Mouse (Mus musculus) gastrocnemius, postnatal 10 days (tissue): ENCODE measurements around the gene Chrm3. TPM values are rescaled to one million over a fixed set of nuclear protein-coding genes. Genes with fewer than 3 reads are reported as not detected.
"Not testable (repeated sequence)": the region's sequence is repeated elsewhere in the genome, so short reads cannot be mapped to it uniquely, and the experiment has no call there.

Experiments
- DNase-seq: peaks from one replicate; pipeline ENCODE4 v3.0.0; 2021; ENCODE audit warnings: mixed read lengths
- long read RNA-seq, 2 experiments: library from polyadenylated mRNA; stranded (forward); transcript quantifications; one replicate each; pipeline ENCODE4 v2.0.0; 2021
- total RNA-seq, 2 experiments: library from RNA; stranded (reverse); gene quantifications; 2 replicates each; pipeline ENCODE4 v1.2.3; 2021

Gene Chrm3
- 1 to 10 TPM in 1 of 2 experiments, under 1 TPM in 1; 0.80 to 1.1 TPM for total RNA-seq
- long read RNA-seq, experiment 1, partial matches to known transcripts, result 0 of 1 reads
- long read RNA-seq, experiment 1, other reads (novel, unspliced or antisense), result 1 of 1 reads
- long read RNA-seq, experiment 2, result 0 reads

DNA sequence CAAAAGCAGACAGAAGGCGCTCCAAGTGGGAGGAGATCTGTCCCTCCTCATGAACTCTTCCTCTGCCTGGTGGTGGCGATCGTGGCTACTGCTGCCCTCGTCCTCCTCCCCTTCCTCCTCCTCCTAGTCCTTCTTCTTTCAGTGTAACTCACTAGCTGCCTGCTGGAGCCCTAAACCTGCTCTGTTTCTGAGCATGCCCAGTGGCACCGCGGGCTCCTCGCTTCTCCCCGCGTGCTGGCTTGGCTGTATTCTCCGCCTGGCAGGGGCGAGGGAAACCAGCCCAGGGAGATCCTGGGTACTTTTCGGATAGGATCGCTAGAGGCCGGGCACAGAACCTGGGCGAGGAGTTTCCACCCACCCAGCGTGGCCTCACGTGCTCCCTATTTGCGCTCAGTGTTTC is at the start of gene Chrm3:
TSS of gene Chrm3 (minus strand) at position 71 of the 400 bp plus-strand sequence.
- peak; percentile 32 for DNase-seq

DNA sequence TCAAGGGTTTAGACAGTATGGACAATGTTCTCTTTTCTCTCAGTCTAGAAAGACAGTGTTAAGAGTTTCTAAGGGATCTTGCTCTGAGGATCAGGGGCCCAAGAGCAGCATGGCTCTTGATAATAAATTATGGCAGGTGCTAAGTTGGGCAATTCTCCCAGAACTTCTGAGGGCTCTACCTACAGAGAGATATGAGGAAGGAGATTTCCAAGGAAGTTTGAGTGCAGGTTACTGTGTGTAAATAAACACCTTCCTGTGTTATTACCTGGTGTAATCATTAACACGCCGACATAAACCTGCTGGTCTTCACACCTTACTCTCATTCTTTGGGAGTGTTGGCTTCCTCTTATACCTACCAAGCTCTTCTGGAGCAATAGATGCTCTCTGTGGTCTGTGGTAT is 33.7 kb upstream of the Chrm3 start:
- no peak for DNase-seq

DNA sequence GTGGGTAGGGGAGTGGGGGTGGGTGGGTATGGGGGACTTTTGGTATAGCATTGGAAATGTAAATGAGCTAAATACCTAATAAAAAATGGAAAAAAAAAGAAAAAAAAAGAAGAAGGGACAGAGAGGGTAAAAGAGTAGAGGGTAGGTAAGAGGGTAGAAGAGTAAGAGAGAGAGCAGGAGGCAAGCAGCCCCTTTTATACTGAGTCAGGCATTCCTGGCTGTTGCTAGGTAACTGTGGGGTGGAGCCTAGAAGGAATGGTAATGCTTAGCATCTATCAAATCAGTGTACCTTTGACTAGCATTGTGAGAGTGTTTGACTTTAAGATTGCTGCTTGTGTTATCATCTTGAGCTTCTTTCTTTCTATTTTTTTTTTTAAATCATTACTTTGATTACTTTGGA is 14.8 kb upstream of the Chrm3 start:
- not testable (repeated sequence) for DNase-seq

DNA sequence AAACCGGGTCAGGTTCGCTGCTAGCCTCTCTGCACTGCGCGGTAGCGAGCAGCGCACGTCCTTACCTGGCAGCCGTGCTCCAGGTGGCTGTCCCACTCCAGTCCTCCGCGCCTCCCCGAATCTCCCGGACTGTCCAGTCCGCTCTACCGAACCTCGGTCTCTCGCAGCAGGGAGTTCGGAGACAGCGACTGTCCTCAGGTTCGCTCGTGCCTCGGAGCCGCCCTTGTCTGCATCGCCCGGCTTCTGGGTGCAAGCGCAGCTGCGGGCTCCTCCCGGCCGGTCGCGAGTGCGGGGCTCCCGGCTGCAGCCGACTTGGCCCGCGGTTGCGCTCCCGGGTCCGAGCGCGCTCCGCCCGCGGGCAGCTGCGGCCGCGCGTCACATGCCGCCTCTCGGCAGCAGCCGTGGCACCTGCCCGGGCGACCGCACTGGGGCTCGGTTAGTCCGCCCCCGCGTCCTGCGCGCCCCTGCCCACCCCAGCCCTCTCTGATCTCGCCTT is 400 bp downstream of the Chrm3 start:
- DNase-seq, result peak; percentile 18

DNA sequence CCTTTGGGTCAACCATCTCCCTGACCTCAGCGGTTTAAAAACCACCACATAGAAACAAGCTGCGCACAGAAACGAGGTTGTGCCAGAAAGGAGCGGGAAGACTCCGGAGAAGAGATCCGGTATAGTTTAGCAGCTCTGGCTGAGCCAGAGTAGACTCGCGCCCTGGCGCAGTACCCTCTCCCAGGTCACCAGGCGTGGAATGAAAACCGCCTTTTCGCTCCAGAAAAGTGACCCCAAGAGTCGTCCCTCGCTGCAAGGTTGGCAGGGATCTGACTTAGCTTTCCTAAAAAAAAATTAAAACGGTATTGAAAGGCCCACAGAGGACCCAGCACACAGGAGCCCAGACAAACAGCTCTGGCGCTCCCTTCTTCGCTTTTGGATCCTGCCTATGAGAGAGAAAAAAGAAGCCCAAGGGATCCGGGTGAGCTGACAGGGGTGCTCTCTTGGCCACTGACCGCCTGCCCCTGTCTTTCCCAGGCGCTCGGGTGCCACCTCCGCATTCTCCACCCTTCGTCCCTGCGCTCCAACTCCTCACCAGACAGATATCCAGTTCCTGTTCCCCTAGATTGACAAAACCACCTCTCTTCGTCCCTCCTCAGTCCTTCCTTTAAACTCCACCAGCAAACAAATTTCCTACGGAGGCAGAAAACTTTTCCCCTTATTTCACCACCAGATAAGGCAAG is 990 bp downstream of the Chrm3 start:
- DNase-seq, result peak; percentile 4

DNA sequence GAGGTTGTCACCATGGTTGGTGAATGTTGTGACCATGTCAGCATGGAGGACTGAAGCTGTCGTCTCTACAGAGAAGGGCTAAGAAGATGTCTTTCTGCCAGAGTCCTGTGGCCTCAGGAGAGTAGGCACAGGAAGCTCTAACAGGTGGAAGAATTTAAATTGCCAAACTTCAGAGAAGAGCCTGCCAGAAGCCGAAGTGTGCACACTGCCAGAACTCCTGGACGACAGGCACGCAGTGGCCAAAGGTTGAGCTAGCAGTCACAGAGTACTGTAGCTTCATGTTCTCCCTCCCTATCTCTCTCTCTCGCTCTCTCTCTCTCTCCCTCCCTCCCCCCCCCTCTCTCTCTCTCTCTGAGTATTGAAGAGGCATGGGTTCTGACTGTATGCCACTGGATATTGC is 4.9 kb downstream of the Chrm3 start:
- DNase-seq, result no peak

DNA sequence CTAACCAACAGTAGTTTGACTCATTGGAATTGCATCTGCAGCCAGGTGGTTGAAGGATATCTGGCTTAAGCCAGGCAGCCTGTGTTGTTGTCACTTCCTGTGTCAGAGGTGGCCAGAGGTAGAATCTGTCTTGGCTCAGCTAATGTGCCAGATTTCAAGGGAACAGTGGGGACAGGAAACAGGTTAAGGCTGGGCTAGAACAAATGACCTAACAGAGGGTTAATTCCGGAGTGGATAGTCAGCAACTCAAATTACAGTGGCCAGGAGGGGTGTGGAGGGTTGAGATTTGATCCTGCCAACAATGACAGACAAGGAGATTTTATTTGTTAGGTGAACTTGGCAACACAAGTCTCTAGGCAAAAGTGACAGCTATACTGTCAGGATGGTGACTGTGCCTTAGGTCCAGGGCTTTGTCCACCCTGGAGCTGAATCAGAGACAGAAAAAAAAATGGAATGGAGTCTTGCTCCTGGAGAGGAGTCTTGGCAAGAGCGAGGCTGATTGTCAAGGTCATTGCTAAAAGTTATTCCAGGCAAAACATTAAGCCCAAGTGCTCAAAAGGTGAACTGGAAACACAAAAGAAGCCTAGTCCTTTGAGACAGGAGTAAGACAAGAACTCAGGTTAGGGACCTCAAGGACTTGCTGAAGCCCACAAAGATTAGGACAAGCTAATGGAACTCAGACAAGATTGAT is 5.6 kb downstream of the Chrm3 start:
- DNase-seq, result no peak

DNA sequence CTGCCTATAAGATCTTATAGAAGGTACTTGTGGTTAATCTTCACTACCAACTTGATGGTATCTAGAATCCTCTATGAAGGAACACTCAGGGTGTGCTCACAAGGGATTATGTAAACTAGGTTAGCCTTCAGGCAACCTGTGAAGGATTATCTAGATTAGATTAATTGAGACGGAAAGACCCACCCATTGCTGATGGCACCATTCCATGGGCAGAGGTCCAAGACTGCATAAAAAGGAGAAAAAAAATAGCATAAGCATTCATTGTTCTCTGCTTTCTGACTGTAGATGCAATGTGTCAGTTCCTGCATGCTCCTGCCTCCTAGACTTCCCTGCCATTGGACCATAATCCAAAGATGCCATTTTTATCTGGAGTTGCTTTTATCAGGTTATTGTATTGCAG is 8.5 kb downstream of the Chrm3 start:
- no peak for DNase-seq

DNA sequence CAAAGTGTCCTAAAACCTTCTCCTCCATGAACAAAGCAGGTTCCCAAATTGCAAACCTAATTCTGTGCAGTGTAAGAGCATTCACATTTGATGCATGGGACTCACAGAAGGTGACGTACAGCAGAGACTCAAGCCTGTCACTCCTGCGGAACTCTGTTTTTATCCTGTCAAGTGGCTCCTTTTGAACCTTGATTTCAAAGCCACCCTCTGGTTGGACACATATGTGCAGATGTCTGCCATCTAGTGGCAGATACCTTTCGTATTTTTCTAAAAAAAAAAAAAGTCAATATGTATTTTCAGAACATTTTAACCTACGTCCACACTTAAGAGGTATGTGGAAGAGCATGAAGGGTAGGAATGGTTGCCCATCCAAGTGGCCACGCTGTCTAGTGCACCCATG is 16.3 kb downstream of the Chrm3 start:
- no peak for DNase-seq

DNA sequence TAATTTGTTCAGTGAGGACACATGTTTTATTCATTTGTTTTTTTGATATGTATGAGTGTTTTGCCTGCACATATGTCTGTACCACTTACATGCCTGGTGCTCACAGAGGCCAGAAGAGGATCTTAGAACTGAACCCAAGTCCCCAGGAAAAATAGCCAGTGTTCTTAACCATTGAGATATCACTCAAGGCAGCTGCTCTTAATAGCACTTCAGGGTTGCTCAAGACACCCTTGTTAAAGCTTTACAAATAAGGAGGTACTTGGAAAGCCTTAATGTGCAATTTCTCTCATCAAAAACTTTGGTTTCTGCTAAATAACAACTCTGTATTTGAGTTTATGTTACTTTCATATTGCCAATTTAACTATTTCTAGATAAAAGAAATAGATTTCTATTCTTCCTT is 25.1 kb downstream of the Chrm3 start:
- DNase-seq, result no peak

DNA sequence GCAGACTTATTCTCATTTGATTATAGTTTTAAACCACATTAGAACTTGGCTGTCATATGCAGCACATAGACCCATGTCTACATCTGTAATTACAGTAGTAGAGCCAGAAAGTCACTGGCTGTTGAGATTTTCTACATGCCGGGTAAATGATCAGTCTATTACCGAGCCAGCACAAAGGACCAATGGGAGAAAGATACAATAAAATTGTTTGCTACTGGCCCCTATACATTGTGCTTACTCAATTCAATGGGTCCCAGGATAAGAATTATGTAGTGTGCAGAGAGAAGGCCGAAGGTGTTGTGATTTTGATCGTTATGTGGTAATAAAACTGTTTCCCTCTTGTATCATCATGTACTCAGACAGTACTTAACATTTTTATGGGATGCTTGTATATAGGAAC is 27.9 kb downstream of the Chrm3 start:
- no peak for DNase-seq

DNA sequence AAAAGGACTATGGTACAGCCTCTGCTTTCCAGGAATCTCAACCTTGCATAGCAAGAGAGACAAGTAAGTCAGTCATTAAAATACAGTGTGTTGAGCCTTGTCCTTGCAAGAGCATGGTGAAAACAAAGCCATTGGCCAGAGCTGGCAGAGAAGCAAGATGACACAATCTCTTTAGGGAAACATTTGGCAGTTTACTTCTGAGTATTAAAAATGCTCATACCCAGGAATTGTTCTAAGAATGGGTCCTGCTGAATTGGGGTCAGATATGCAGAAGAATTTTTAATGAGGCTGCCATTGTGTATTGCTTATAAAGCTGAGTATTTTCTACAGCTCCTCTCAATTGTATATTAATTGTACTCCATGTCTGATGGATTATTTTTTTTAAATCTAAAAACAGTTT is 50.8 kb downstream of the Chrm3 start:
- peak; percentile 2 for DNase-seq

DNA sequence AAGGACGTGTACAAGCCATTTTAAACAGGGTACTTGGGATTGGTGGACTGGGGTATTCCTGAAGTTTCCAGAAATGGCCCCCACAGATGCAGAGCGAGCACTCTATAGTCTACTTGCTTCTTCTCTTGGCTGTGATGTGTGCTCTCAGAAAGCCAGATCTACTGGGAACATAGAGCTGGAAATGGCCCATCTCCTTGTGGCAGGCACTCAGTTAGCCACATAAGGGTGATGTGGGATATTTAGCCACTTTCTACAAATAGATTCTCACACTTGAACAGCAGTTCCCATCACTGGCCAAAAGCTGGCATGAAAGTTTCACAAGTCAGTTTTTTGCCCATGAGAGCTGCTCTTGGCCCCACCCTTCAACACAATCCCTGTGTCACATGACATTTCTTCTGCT is 65.5 kb downstream of the Chrm3 start:
- no peak for DNase-seq

DNA sequence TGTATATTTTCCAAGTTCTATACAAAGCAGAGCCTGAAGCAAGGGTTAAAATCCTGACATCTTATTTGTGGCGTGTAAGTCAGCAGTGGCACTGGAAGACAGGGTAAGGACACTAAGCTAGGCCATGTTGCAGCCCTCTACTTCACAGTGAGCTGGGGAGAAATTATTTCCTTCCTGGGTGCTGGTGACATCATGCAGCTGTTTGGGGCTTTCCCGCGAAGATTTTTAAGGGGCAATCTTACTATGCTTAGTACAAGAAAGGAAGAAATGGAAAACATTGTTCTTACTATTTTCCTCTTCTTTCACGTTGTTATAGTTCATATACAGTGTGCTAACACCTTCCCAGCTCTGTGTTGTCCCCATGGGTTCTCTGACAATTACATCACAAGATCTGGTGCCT is 76.3 kb downstream of the Chrm3 start:
- DNase-seq, result no peak

DNA sequence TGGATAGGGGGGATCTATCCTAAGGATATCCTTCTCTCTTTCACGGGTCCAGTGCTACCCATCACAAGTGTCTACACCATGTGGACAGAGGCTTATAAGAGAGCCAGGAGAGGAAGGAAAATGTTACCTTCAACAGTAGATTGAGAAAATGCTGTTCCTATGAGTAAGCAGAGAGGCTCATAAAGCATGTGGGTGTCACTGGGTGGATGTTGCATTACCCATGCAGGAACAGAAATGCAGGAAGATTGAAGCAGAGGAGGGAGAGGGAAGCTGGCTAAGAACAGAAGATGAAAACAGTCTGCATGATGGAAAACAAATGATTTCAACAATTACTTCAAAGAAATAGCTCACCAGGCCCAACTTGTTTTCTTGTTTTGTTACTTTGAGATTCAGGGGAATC is 85.7 kb downstream of the Chrm3 start:
- no peak for DNase-seq

DNA sequence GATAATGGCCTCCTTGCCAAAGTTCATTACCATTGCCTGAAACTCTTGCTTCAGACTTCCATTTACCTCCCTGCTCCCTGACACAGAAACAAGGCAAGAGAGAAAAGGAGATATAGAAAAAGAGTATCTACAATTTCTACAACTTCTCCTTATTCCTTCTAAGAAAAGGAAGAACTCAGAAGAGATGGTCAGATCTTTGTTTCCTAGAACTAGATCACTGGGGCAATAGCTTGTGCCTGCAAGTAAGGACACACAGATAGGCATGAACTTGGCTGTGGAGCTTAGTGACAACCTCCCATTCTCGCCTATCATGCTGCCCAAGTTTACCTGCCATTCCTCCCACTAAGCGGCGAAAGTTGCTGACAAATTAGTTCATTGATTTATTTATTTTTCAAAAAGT is 96.9 kb downstream of the Chrm3 start:
- DNase-seq, result no peak

DNA sequence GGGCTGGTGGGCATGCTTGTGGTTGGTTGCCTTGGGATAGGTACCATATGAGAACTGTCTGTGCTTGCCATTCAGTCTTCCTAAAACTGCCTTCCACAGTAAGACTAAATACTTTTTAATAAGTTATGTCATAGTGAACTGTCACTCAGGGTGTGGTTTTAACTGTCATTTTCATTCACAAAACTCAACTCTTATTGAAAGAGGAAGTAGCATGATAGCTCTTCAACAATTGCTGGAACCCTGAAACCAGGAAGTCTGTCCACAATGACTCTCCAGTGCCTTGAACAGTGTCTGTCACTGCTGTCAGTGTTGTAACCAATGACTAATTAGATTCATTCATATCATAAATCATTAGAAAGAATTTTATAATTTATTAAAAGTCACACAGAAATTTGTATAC is 107.6 kb downstream of the Chrm3 start:
- no peak for DNase-seq

DNA sequence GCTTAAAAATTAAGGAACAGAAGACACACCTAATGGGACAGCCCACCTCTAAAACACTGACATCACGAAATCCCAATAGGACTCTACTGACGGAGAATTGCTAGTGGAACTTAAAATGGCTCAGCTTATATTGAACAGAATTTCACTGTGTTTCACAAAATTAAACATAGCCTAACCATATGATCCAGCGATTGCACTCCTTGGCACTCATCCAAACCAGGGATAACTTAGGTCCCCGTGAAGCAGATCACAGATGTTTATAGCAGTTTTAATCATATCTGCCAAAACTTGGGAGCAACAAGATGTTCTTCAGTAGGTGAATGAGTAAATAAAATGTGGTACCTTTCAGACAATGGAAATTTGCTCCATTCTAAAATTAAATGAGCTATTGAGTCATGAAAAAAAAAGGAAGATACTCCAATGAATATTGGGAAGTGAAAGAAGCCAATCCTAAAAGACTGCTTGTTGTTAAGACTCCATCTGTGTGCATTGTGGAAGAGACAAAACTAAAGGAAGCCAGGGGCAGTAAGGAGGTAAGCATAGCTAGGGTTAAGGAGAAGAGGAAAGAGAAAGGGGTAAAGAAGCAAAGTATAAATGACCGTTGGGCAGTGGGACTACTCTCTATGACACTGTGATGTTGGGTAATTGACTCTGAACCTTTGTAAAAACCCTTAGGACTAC is 109.0 kb downstream of the Chrm3 start:
- DNase-seq, result no peak

DNA sequence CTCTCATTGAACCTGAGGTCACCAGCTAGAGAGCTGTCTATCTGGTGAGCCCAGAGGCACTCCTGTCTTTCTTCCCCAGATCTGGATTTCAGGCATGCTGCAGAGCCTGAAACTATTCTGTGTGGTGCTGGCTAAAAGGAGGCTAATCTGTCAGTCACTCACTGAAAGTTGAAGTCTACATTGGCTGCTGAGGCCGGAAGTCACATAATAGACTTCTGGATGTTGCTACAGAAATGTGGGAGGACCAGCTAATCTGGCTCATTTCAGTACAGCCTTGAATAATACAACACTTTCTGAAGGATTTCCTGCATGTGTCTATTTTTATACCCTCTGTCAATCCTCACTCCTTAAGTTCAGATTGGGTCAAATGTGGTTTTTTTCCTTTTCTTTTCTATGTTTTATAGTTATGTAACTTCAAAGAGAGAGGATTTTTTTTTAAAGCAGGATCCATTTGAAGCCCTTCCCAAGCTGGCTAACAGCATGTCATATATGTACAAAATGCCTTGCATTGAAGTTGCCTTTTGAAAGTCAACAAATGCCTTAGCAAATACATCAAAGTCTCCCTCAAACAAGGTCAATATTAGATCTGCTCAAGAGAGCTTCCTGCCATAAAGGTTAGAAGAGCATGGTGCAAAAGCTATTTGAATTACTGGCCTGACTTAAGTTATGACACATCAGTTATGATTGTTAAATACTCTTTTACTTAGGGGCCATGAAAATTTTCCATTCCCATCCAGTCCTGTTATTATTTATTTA is 116.2 kb downstream of the Chrm3 start:
- no peak for DNase-seq

DNA sequence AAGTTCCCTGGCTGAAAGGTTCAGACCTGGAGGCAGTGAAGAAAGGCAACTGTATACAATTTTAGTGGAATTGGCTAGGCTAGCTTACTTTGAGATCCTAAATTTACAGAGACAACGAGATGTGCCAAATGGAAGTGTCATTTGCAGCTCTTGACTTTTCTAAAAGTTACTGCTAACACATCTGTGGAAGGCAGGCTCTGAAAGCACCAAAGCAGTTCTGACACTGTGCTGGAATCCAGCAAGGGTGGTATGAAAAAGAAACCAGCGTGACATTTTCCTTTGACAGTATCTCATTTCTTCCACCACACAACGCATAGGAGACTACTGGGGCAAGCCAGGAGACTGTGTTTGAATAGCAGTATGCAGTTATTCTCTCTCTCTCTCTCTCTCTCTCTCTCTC is 120.4 kb downstream of the Chrm3 start:
- DNase-seq, result no peak

DNA sequence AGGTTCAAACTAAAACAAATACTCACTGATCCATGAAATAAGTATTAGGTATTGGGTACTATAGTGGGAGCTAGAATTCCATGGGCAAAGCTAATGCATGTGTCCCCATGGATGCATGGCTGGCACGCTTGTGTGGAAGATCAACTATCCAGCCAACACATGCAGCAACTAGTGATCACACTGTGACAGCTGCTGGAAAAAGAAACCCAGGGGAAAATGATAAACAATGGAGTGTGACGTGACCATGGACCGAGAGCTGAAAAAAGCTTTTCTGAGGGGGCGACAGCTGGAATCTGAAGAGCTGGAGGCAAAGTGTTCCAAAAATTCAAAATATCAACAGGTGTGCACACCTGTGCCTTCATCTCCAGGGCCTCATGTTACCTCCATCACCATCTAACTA is 120.8 kb downstream of the Chrm3 start:
- no peak for DNase-seq

DNA sequence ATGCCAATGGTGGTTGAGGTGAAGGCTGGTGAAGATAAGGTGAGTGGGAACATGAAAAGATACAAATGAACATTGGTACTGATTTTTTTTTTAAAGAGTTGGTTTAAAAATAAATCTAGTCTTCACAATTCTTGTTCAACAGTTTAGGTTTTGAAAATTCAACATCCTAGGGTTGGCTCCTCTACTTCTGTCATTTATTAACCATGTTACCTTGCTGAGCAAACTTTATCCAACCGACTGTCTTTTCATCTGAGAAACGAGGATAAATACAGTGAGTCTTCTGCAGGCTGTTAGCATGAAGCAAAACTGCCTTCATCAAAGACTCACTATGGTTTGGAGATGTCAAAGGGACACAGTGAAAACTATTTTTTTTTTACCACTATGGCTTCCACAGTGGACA is 123.0 kb downstream of the Chrm3 start:
- DNase-seq, result no peak

DNA sequence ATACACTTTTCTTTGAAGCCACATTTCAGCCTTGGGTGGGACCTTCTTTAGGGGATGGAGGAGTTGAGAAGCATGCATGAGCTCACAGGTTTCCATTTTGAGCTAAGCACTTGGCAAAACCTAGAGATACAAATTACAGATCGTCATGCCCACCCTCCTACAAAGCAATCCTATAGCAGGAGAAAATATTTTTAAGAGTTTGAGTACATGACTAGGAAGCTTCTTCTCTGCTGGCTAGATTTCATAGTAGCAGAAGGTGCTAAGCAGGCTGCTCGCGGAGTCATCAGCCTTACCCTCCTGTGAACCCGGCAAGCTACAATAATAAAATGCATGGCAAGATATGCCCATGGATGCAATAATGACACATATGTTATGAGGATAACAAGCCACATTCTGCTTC is 124.4 kb downstream of the Chrm3 start:
- no peak for DNase-seq
